Mouse (Mus musculus) C2C12 (cell line): ENCODE data around the gene Fbxo28. TPM values are rescaled to one million over a fixed set of nuclear protein-coding genes. Genes with fewer than 3 reads are reported as not detected.

Source experiments
- H3K27me3 ChIP-seq: one replicate; pipeline ENCODE4 v1.6.1; 2011; ENCODE audit not compliant: control insufficient read depth, insufficient read depth, insufficient read length
- H3K36me3 ChIP-seq: one replicate; pipeline ENCODE4 v1.6.1; 2011; ENCODE audit not compliant: control insufficient read depth, insufficient read depth
- H3K4me3 ChIP-seq: one replicate; pipeline ENCODE4 v1.5.1; 2011; ENCODE audit warnings: mild to moderate bottlenecking, control low read depth; ENCODE audit not compliant: poor library complexity, insufficient read depth, severe bottlenecking
- H3K79me2 ChIP-seq: one replicate; pipeline ENCODE4 v1.6.1; 2011; ENCODE audit not compliant: control insufficient read depth, insufficient read depth
- H3K79me3 ChIP-seq: one replicate; pipeline ENCODE4 v1.6.1; 2011; ENCODE audit warnings: low read depth, control low read depth
- H3ac ChIP-seq: one replicate; pipeline ENCODE3; 2011; ENCODE audit warnings: low read depth; ENCODE audit not compliant: control insufficient read depth, insufficient read length
- CEBPB ChIP-seq: IDR thresholded peaks from one replicate; pipeline ENCODE4 v1.6.1; 2011; ENCODE audit warnings: low read depth, mild to moderate bottlenecking, control low read depth, moderate library complexity
- CTCF ChIP-seq: IDR thresholded peaks from one replicate; pipeline ENCODE4 v1.5.1; 2011; ENCODE audit not compliant: control insufficient read depth, insufficient read depth, insufficient read length
- FOSL1 ChIP-seq: IDR thresholded peaks from one replicate; pipeline ENCODE4 v1.8.0; 2011; ENCODE audit warnings: mild to moderate bottlenecking, low read length; ENCODE audit not compliant: poor library complexity, insufficient read depth, severe bottlenecking
- MAX ChIP-seq: IDR thresholded peaks from one replicate; pipeline ENCODE4 v1.6.1; 2011; ENCODE audit warnings: mild to moderate bottlenecking, control low read depth
- MYOD1 ChIP-seq: IDR thresholded peaks from one replicate; pipeline ENCODE4 v1.6.1; 2011; ENCODE audit warnings: low read depth; ENCODE audit not compliant: control insufficient read depth, insufficient read length
- MYOG ChIP-seq: IDR thresholded peaks from one replicate; pipeline ENCODE4 v1.6.1; 2011; ENCODE audit not compliant: control insufficient read depth, insufficient read length; ENCODE audit errors: extremely low read depth
- USF1 ChIP-seq: IDR thresholded peaks from one replicate; pipeline ENCODE4 v1.6.1; 2011; ENCODE audit warnings: low read depth, mild to moderate bottlenecking, control low read depth, moderate library complexity
- polyA plus RNA-seq: library from polyadenylated mRNA; unstranded; fragments of >200 nt; fragmentation: generic; extraction: Trizol; gene quantifications from one replicate; pipeline ENCODE4 v1.2.1, GENCODE M21; 2012; ENCODE audit warnings: missing spikeins

Fbxo28 gene
- polyA plus RNA-seq, 1 experiment: 16.9 TPM

DNA sequence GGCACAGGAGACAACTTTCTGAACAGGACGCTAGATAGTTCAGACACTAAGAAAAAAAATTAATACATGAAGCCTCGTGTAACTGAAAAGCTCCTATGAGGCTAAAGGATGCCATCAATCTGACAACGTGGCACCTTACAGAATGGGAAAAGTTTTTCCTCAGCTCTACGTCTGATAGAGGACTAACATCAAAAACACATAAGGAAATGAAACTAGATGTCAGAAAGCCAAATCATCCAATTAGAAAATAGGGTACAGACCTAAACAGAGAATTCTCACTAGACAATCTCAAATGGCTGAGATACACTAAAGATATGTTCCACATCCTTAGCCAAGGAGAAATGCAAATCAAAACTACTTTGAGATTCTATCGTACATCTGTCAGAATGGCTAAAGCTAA, 32.0 kb downstream of the Fbxo28 start:
- H3K4me3 ChIP-seq: no peak overlapping the region
- no peaks in the 10 kb centered on the region for H3K27me3 ChIP-seq
- H3K36me3 ChIP-seq: no peaks in the 10 kb centered on the region
- H3ac ChIP-seq: no peak overlapping the region
- no peaks in the 10 kb centered on the region for H3K79me2 ChIP-seq
- TF ChIP-seq FOSL1 (no peak), CTCF (no peak), MYOG (no peak), USF1 (no peak), MAX (no peak), CEBPB (no peak), MYOD1 (no peak)
- H3K79me3 ChIP-seq: no peaks in the 10 kb centered on the region

- no peaks in the 10 kb centered on the region for H3K27me3 ChIP-seq
- H3K4me3 ChIP-seq: no peak overlapping the region
- H3K79me3 ChIP-seq: no peaks in the 10 kb centered on the region
- TF ChIP-seq CTCF: no peak
- no peak overlapping the region for H3ac ChIP-seq
- H3K36me3 ChIP-seq: no peaks in the 10 kb centered on the region
- H3K79me2 ChIP-seq: no peaks in the 10 kb centered on the region
Measured at GRCm38 (mm10) chr1:182302916-182303315, 38.5 kb downstream of the Fbxo28 start.

DNA sequence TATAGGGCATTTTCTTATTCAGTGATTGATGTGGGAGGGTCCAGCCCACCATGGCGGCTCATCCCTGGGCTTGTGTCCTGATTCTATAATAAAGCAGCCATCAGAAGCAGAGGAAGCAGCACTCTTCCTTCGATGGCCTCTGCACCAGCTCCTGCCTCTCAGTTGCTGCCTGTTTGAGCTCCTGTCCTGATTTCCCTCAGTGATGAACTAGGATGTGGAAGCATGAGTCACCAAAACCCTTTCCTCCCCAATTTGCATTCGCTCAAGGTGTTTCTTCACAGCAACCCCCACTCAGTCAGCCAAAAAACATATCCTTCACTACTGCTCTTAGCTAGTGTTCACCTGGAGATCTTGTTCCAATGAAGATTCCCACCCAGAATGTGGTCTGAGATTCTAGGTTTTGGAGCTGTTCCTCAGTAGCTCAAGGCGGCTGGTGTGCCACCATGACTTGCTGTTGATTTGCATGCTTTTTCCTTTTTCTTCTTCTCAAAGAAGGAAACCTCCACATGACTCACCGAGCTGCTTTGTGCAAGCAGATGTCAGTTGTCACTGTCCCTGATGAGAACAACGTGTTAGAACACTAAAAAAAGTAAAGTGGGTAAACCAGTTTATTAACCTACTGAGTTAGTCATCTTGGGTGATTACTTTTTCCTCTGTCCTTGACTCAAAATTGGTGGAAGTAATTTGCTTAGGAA, 39.1 kb downstream of the Fbxo28 start:
- Histone ChIP-seq H3ac (no peak overlapping the region), H3K4me3 (no peak overlapping the region), H3K27me3 (no peaks in the 10 kb centered on the region), H3K36me3 (no peaks in the 10 kb centered on the region), H3K79me2 (no peaks in the 10 kb centered on the region), H3K79me3 (no peaks in the 10 kb centered on the region)
- no peak for TF ChIP-seq MYOG

DNA sequence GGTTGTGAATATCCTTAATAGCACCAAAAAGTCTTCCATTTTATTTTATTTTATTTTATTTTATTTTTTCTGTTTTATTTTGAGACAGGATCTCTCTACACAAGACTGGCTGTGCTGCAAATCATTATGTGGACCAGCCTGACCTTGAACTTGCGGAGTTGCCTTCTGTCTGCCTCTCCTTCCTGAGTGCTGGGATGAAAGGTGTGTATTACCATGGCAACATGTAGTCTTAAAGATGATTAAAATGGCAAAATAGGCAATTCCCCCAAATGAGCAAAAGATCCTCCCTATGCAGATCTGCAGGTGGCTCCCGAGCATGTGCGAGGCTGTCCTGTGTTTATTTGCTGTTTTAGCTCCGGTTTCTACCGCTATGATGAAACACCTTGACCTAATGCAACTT, 43.6 kb downstream of the Fbxo28 start:
- Histone ChIP-seq H3K79me2 (no peaks in the 10 kb centered on the region), H3K79me3 (no peaks in the 10 kb centered on the region), H3K36me3 (no peaks in the 10 kb centered on the region), H3K27me3 (no peaks in the 10 kb centered on the region), H3ac (no peak overlapping the region), H3K4me3 (no peak overlapping the region)
- TF ChIP-seq CTCF (no peak), MYOD1 (no peak), MYOG (no peak), FOSL1 (no peak), CEBPB (no peak), USF1 (no peak)

DNA sequence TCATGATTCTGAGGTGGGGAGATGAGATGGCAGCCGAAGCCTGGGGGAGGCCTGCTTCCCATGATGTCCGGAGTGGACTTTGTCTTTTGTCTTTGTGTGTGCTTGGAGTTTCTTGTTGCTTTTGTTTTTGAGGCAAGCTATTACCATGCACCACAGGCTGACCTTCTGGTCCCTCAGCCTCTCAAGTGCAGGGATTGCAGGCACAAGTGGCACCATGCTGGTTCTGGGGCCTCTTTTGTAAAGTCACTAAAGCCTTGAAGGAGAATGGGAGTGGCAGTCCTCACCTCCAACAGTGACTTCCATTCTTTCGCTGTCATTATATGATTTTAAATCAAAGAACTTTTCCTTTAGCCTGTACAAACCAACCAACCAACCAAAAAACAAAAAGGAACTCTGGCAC, 44.2 kb downstream of the Fbxo28 start:
- Histone ChIP-seq H3ac (no peak overlapping the region), H3K79me2 (no peaks in the 10 kb centered on the region), H3K36me3 (no peaks in the 10 kb centered on the region), H3K4me3 (no peak overlapping the region), H3K79me3 (no peaks in the 10 kb centered on the region), H3K27me3 (no peaks in the 10 kb centered on the region)
- TF ChIP-seq MAX (no peak), USF1 (no peak), CEBPB (no peak), CTCF (no peak), MYOD1 (no peak), FOSL1 (no peak), MYOG (no peak)

DNA sequence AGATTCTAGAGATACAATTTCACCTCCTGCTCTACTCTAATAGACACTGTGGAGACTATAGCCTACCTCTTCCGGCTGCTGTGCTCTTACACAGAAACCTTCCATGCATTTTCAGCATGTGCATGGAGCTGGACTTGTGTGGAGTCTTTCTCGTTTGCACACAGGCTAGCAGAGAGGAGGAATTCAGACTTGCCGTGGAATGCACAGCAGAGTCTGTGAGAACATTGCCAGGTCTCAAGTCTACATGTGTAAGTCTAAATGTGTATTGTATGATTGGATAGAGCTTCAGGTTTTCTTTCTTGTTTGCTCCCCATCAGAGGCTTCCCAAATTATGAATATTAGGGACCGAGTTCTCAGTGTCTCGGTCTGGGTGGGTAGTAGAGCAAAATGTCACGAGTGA, 44.6 kb downstream of the Fbxo28 start:
- no peak overlapping the region for H3ac ChIP-seq
- H3K79me3 ChIP-seq: no peaks in the 10 kb centered on the region
- H3K27me3 ChIP-seq: no peaks in the 10 kb centered on the region
- H3K79me2 ChIP-seq: no peaks in the 10 kb centered on the region
- H3K4me3 ChIP-seq: no peak overlapping the region
- H3K36me3 ChIP-seq: no peaks in the 10 kb centered on the region
- no peak for TF ChIP-seq USF1
- no peak for TF ChIP-seq MYOG
- TF ChIP-seq CTCF: no peak
- no peak for TF ChIP-seq FOSL1
- no peak for TF ChIP-seq MYOD1
- no peak for TF ChIP-seq MAX
- no peak for TF ChIP-seq CEBPB
